Mouse (Mus musculus): ENCODE measurements around the gene Gdpgp1. TPM values are rescaled to one million over a fixed set of nuclear protein-coding genes. Genes with fewer than 3 reads are reported as not detected.

Gdpgp1 gene
- total and polyA plus RNA-seq, 3 experiments, result 4.0 to 4.6 TPM; not detected in 1

DNA sequence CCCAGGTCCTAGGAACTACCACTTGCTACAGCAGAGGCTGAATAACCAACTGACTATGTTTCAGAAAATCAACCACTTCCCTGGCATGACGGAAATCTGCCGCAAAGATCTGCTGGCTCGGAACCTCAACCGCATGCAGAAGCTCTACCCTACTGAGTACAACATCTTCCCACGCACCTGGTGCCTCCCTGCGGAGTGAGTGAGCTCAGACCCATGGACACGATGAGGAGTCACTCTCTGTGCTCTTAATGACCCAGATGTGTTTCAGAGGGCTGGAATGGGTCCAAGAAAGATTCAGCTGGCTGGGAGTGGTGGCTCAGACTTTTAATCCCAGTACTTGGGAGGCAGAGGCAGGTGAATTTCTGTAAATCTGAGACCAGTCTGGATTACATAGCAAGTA lies 19.8 kb downstream of the Gdpgp1 start:
- Histone ChIP-seq H3K9ac (ENCODE audit: control insufficient read depth, low read depth, low read length, poor library complexity, severe bottlenecking) (no peak overlapping the region; the same call in 1 of the 2 replicates), H3K79me2 (ENCODE audit: control insufficient read depth, insufficient read depth, low read length, poor library complexity) (no peaks in the 10 kb centered on the region)
- peak; percentile 76 for DNase-seq (ENCODE audit: low read depth, low spot score)
- TF ChIP-seq KAT2A (conservative IDR thresholded peaks at IDR 0.05; ENCODE audit: low read depth, low read length) (no peak), GABPA (IDR thresholded peaks at IDR 0.05; ENCODE audit: low read depth, low read length) (no peak), NELFE (IDR thresholded peaks at IDR 0.05; ENCODE audit: low read depth, low read length) (no peak), TAL1 (IDR thresholded peaks at IDR 0.05; ENCODE audit: low read length) (peak; percentile 1; the same call in 1 of the 2 replicates), ZMIZ1 (IDR thresholded peaks at IDR 0.05; ENCODE audit: low read depth, low read length) (no peak), POLR2AphosphoS2 (IDR thresholded peaks at IDR 0.05; ENCODE audit: low read length) (no peak), MXI1 (IDR thresholded peaks at IDR 0.05; ENCODE audit: low read depth, low read length) (peak; percentile 27; the same call in 1 of the 2 replicates), ZC3H11A (IDR thresholded peaks at IDR 0.05; ENCODE audit: low read depth, low read length) (no peak), ELF1 (IDR thresholded peaks at IDR 0.05; ENCODE audit: low read depth, low read length) (no peak), ETS1 (IDR thresholded peaks at IDR 0.05; ENCODE audit: low read depth, low read length) (peak; percentile 58), GATA1 (IDR thresholded peaks at IDR 0.05; ENCODE audit: low read depth, low read length) (peak; percentile 30; the same call in 1 of the 2 replicates), CTCF (IDR thresholded peaks at IDR 0.05 in 2 of 3, conservative IDR thresholded peaks at IDR 0.05 in 1 of 3; ENCODE audit: control insufficient read depth in 1 of 3, insufficient read depth in 1 of 3, low read depth in 2 of 3, low read length in 3 of 3, poor library complexity in 1 of 3, severe bottlenecking in 1 of 3) (no peak), RCOR1 (IDR thresholded peaks at IDR 0.05; ENCODE audit: low read depth, low read length) (peak; percentile 64; the same call in 1 of the 2 replicates), CHD2 (IDR thresholded peaks at IDR 0.05; ENCODE audit: low read length) (no peak), ZNF384 (IDR thresholded peaks at IDR 0.05; ENCODE audit: low read depth, low read length) (no peak), JUND (IDR thresholded peaks at IDR 0.05; ENCODE audit: low read depth, low read length) (no peak), BHLHE40 (IDR thresholded peaks at IDR 0.05; ENCODE audit: borderline replicate concordance, low read depth, low read length) (peak; percentile 46; the same call in 1 of the 2 replicates), MAX (IDR thresholded peaks at IDR 0.05; ENCODE audit: low read length) (no peak), MAFK (IDR thresholded peaks at IDR 0.05; ENCODE audit: borderline replicate concordance, low read depth, low read length) (no peak), SMC3 (IDR thresholded peaks at IDR 0.05; ENCODE audit: low read depth, low read length) (no peak), USF1 (IDR thresholded peaks at IDR 0.05; ENCODE audit: low read depth, low read length) (no peak), TCF12 (IDR thresholded peaks at IDR 0.05; ENCODE audit: low read depth, low read length) (0 out of 2 replicates have a peak, but pooled peaks have one; percentile 38), MEF2A (IDR thresholded peaks at IDR 0.05; ENCODE audit: extremely low read depth, insufficient replicate concordance, low read depth, low read length, poor library complexity, severe bottlenecking) (no peak), SIN3A (IDR thresholded peaks at IDR 0.05; ENCODE audit: low read length) (peak; percentile 69), NRF1 (IDR thresholded peaks at IDR 0.05; ENCODE audit: insufficient read depth, low read depth, low read length, poor library complexity, severe bottlenecking) (no peak), MYC (IDR thresholded peaks at IDR 0.05; ENCODE audit: low read depth, low read length) (peak; percentile 71; the same call in 1 of the 2 replicates), POLR2A (IDR thresholded peaks at IDR 0.05; ENCODE audit: control insufficient read depth in 1 of 2, insufficient read depth in 1 of 2, low read depth in 1 of 2, low read length in 2 of 2, poor library complexity in 1 of 2) (no peak), MAZ (IDR thresholded peaks at IDR 0.05; ENCODE audit: low read depth, low read length) (no peak), ZKSCAN1 (IDR thresholded peaks at IDR 0.05; ENCODE audit: low read depth, low read length) (no peak), POLR2AphosphoS5 (IDR thresholded peaks at IDR 0.05; ENCODE audit: borderline replicate concordance, low read depth, low read length) (no peak), UBTF (IDR thresholded peaks at IDR 0.05; ENCODE audit: borderline replicate concordance, insufficient read depth, low read depth, low read length) (no peak), HCFC1 (IDR thresholded peaks at IDR 0.05; ENCODE audit: low read depth, low read length) (no peak), EP300 (IDR thresholded peaks at IDR 0.05; ENCODE audit: low read depth in 1 of 2, low read length in 2 of 2) (peak; percentile 50 to 57; a peak in 3 of 4 replicates), E2F4 (IDR thresholded peaks at IDR 0.05; ENCODE audit: borderline replicate concordance, low read depth, low read length) (no peak), TBP (IDR thresholded peaks at IDR 0.05; ENCODE audit: low read depth, low read length) (no peak), CHD1 (IDR thresholded peaks at IDR 0.05; ENCODE audit: low read depth, low read length) (no peak), MYB (IDR thresholded peaks at IDR 0.05; ENCODE audit: low read depth, low read length) (no peak)

More for the DNA sequence above, 19.8 kb downstream of the Gdpgp1 start:
- Histone ChIP-seq H3K36me3 (ENCODE audit: control insufficient read depth in 1 of 2, insufficient read depth in 2 of 2, low read length in 2 of 2) (peaks cover 0 to 15% of the 10 kb centered on the region in 2 experiments; a peak in 2 of 4 replicates), H3K4me1 (ENCODE audit: control insufficient read depth in 1 of 2, insufficient read depth in 2 of 2, low read length in 2 of 2) (peaks cover 15 to 20% of the 10 kb centered on the region in 2 experiments), H3K27me3 (ENCODE audit: control insufficient read depth in 1 of 2, insufficient read depth in 2 of 2, low read length in 2 of 2) (no peaks in the 10 kb centered on the region), H3K4me3 (ENCODE audit: control insufficient read depth in 1 of 2, insufficient read depth in 1 of 2, low read depth in 2 of 2, low read length in 2 of 2) (peak overlapping the region; percentile 3 to 13; a peak in 2 of 4 replicates), H3K27ac (ENCODE audit: control insufficient read depth, low read depth, low read length) (peak overlapping the region; percentile 8; the same call in 1 of the 2 replicates), H3K9me3 (replicated peaks; ENCODE audit: insufficient read depth, low read length) (no peaks in the 10 kb centered on the region)

Data from MEL (cell line).